Comparison of ENCODE assay signal across 8 mouse cellular contexts in the genomic region with DNA sequence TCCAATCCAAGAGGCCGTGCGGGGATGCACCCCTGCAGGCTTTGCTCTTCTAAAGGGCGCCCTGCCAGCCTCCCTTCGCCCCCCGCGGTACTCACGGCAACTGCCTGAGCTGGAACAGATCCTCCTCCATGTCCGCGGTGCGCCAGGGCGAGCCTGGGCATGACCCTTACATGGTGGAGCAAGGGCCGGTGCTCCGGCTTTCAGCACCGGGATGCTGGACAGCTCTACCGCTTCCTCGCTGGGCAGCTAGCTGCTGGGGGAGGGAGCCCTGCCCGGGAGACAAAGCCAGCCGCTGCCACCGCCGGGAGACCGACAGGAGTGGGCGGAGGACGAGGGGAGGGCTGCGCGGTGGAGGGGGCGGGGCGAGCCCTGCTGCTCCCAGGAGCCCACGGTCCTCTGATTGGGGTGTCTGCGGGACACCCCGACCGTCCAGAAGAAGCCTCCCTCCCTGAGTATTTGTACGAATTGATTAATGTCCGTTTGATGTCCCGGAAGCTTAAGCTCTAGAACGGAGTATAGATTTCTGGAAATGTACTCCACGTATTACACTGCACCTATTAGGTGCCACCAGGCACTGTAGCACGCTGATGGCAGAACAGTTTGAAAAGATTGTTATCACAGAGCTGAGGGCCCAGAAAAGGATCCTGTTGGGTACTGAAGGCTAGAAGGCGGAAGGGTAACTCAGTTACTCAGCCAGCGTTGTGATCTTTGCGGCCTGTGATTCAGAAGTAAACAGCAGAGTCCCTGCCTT. TPM values are rescaled to one million over a fixed set of nuclear protein-coding genes. Genes with fewer than 3 reads are reported as not detected.
DNase-seq lines count a peak whose midpoint lies in the region; ATAC-seq and TF ChIP-seq lines count a peak whose summit lies in the region.

TSS of gene Svop (minus strand) at position 514 of the 751 bp plus-strand sequence.

- no peak for TF ChIP-seq CTCF in ES-Bruce4 (IDR thresholded peaks at IDR 0.05; ENCODE audit: low read depth, low read length)

- peak; percentile 77; the same call in 1 of the 2 replicates for TF ChIP-seq EP300 in ES-Bruce4 (IDR thresholded peaks at IDR 0.05; ENCODE audit: insufficient read depth, low read depth, low read length)

- ATAC-seq in forebrain, embryonic 15.5 days (replicated peaks) = peak; percentile 90
- ATAC-seq in neural tube, embryonic 15.5 days (ENCODE audit: low FRiP score) = peak; percentile 86

- peak within 1 kb of the TSS; percentile 80 for H3K9ac ChIP-seq in ES-Bruce4 (ENCODE audit: low read depth, poor library complexity, severe bottlenecking)
- H3K9ac ChIP-seq in forebrain, embryonic 15.5 days (replicated peaks) = peak within 1 kb of the TSS; percentile 85
- peak within 1 kb of the TSS; percentile 83 for H3K9ac ChIP-seq in neural tube, embryonic 15.5 days (replicated peaks)

- DNase-seq in cerebellum, adult 11 months = peak; percentile 83
- DNase-seq in heart, postnatal 36 days = peak; percentile 60 to 70
- DNase-seq in layer of hippocampus, adult 18-20 months (ENCODE audit: low spot score in 2 of 2) = peak; percentile 80 to 81
- peak; percentile 57 to 75 for DNase-seq in lung, adult 18-20 months
- DNase-seq in thymus, postnatal 14 days = peak; percentile 51

- H3K9me3 ChIP-seq in ES-Bruce4 (replicated peaks; ENCODE audit: control insufficient read depth, insufficient read depth, low read length, poor library complexity, severe bottlenecking) = no peaks in the 10 kb centered on the region; the same call in 1 of the 2 replicates
- no peaks in the 10 kb centered on the region for H3K9me3 ChIP-seq in forebrain, embryonic 15.5 days
- no peaks in the 10 kb centered on the region for H3K9me3 ChIP-seq in neural tube, embryonic 15.5 days (replicated peaks)

- H3K36me3 ChIP-seq in ES-Bruce4 (ENCODE audit: control insufficient read depth, insufficient read depth, low read length, poor library complexity, severe bottlenecking) = no peaks in the 10 kb centered on the region
- H3K36me3 ChIP-seq in forebrain, embryonic 15.5 days = no peaks in the 10 kb centered on the region
- H3K36me3 ChIP-seq in neural tube, embryonic 15.5 days = no peaks in the 10 kb centered on the region

- intact Hi-C loops in heart, postnatal 36 days (cut with DNase I) = no loop called here

- H3K4me3 ChIP-seq in ES-Bruce4 (ENCODE audit: low read depth, low read length) = peak within 1 kb of the TSS; percentile 80
- H3K4me3 ChIP-seq in forebrain, embryonic 15.5 days = peak within 1 kb of the TSS; percentile 68
- peak within 1 kb of the TSS; percentile 72 for H3K4me3 ChIP-seq in neural tube, embryonic 15.5 days (replicated peaks)

- H3K27ac ChIP-seq in ES-Bruce4 (ENCODE audit: insufficient read depth, low read length) = peak within 1 kb of the TSS; percentile 68
- H3K27ac ChIP-seq in forebrain, embryonic 15.5 days (replicated peaks) = peak within 1 kb of the TSS; percentile 90
- H3K27ac ChIP-seq in neural tube, embryonic 15.5 days (replicated peaks) = peak within 1 kb of the TSS; percentile 93

- H3K4me1 ChIP-seq in ES-Bruce4 (ENCODE audit: control insufficient read depth, insufficient read depth, low read length) = no peaks in the 10 kb centered on the region
- peaks cover 22% of the 10 kb centered on the region for H3K4me1 ChIP-seq in forebrain, embryonic 15.5 days
- peaks cover 21% of the 10 kb centered on the region for H3K4me1 ChIP-seq in neural tube, embryonic 15.5 days

- 2% methylated on average over 38 of the region's 40 CpGs for WGBS in forebrain, embryonic 15.5 days
- WGBS in neural tube, embryonic 15.5 days = 2% methylated on average over 39 of the region's 40 CpGs

- no peak for TF ChIP-seq POLR2A in ES-Bruce4 (IDR thresholded peaks at IDR 0.05; ENCODE audit: insufficient read depth, low read length)

- H3K4me2 ChIP-seq in forebrain, embryonic 15.5 days (replicated peaks) = peak within 1 kb of the TSS; percentile 50
- peak within 1 kb of the TSS; percentile 61 for H3K4me2 ChIP-seq in neural tube, embryonic 15.5 days

- H3K27me3 ChIP-seq in ES-Bruce4 (ENCODE audit: control insufficient read depth, insufficient read depth, low read length, poor library complexity, severe bottlenecking) = no peaks in the 10 kb centered on the region
- H3K27me3 ChIP-seq in forebrain, embryonic 15.5 days = no peaks in the 10 kb centered on the region
- no peaks in the 10 kb centered on the region; the same call in none of the 2 replicates for H3K27me3 ChIP-seq in neural tube, embryonic 15.5 days (replicated peaks)

RNA-seq across cellular contexts. Expression of gene Svop, which starts in this region (rescaled TPM):
- 11.0 and 11.2 TPM in 2 replicates for polyA plus RNA-seq in ES-Bruce4 (2011; ENCODE audit: insufficient read depth, insufficient read length, low read depth, missing spikeins)
- 81.8 and 87.2 TPM in 2 replicates for polyA plus RNA-seq in forebrain, embryonic 15.5 days (2015; fragmentation: Nextera tagmentation; extraction: Ambion mirVana)
- not detected for total RNA-seq in heart, postnatal 36 days (2021)
- 100 to 1,000 TPM; 171 to 176 TPM for total RNA-seq in layer of hippocampus, adult 18-20 months (2021)
- 76.6 and 90.0 TPM in 2 replicates for polyA plus RNA-seq in neural tube, embryonic 15.5 days (2015; fragmentation: Nextera tagmentation; extraction: Ambion mirVana)

Comparison
In these comparisons a context has a peak if more than half of its experiments do, and no peak if none do; other contexts are left out.
1. Peak in every context shown above with its lines: DNase-seq, ATAC-seq, H3K4me3 ChIP-seq and H3K27ac ChIP-seq.
2. RNA of gene Svop (total RNA-seq): 171 to 176 TPM in layer of hippocampus, adult 18-20 months; not detected in heart, postnatal 36 days; every median in the first group is over 100 times any median in the second.
3. Peak in DNase-seq in heart, postnatal 36 days; RNA of the gene not detected or under 1 TPM.